Mouse (Mus musculus): ENCODE data around the gene Dmgdh.

DNA sequence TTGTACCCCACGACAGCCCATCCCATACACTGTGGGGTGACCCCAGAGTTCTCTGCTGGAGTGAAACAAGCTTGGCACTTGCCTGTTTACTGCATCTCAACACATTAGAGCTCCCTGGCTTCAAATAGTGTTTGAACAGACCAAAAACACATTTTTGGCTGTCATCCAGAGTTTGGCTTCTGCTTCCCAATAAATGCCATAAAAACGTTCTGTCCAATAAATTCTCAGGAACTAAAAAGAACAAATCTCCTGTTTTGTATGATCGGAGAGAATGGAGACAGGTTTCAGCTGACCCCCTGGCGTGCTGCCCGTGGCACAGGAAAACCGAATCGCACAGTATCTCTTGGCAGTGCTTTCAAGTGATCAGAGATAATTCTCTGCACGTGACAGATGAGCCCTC lies 113.4 kb downstream of the Dmgdh start:
- TF ChIP-seq CTCF (IDR thresholded peaks at IDR 0.05 in 2 of 3, conservative IDR thresholded peaks at IDR 0.05 in 1 of 3; ENCODE audit: control insufficient read depth in 1 of 3, insufficient read depth in 1 of 3, low read depth in 2 of 3, low read length in 3 of 3, poor library complexity in 1 of 3, severe bottlenecking in 1 of 3): no peak
- no peak for TF ChIP-seq TCF12 (IDR thresholded peaks at IDR 0.05; ENCODE audit: low read depth, low read length)
- TF ChIP-seq EP300 (IDR thresholded peaks at IDR 0.05; ENCODE audit: low read depth in 1 of 2, low read length in 2 of 2): no peak
- no peak for TF ChIP-seq MAX (IDR thresholded peaks at IDR 0.05; ENCODE audit: low read length)
- no peak for TF ChIP-seq E2F4 (IDR thresholded peaks at IDR 0.05; ENCODE audit: borderline replicate concordance, low read depth, low read length)
- TF ChIP-seq ZNF384 (IDR thresholded peaks at IDR 0.05; ENCODE audit: low read depth, low read length): no peak
- TF ChIP-seq POLR2A (IDR thresholded peaks at IDR 0.05; ENCODE audit: control insufficient read depth in 1 of 2, insufficient read depth in 1 of 2, low read depth in 1 of 2, low read length in 2 of 2, poor library complexity in 1 of 2): no peak
- TF ChIP-seq CHD1 (IDR thresholded peaks at IDR 0.05; ENCODE audit: low read depth, low read length): no peak
- no peak for TF ChIP-seq POLR2AphosphoS5 (IDR thresholded peaks at IDR 0.05; ENCODE audit: borderline replicate concordance, low read depth, low read length)
- no peak for TF ChIP-seq MEF2A (IDR thresholded peaks at IDR 0.05; ENCODE audit: extremely low read depth, insufficient replicate concordance, low read depth, low read length, poor library complexity, severe bottlenecking)

All from MEL (cell line).